Mouse (Mus musculus) gastrocnemius, postnatal 10 days (tissue): ENCODE results near the gene 9930104L06Rik. TPM values are rescaled to one million over a fixed set of nuclear protein-coding genes. Genes with fewer than 3 reads are reported as not detected.

ENCODE experiments used
- total RNA-seq, 2 experiments: library from RNA; stranded (reverse); gene quantifications; 2 replicates each; pipeline ENCODE4 v1.2.3; 2021

Gene 9930104L06Rik
- total RNA-seq, 2 experiments from 2014 or later = 7.9 to 9.2 TPM

Other genes with a start within 250 kb of the 9930104L06Rik start
- 10 to 100 TPM; 21.7 to 25.4 TPM for gene Utp11, start 243.4 kb upstream of the 9930104L06Rik start, total RNA-seq
- 10 to 100 TPM; 61.2 to 65.0 TPM for gene Fhl3, start 236.3 kb upstream of the 9930104L06Rik start, total RNA-seq
- 10 to 100 TPM; 24.2 to 25.2 TPM for gene Sf3a3, start 222.3 kb upstream of the 9930104L06Rik start, total RNA-seq
- 10 to 100 TPM in 1 of 2 experiments, 1 to 10 TPM in 1; 9.0 to 14.5 TPM for gene Inpp5b, start 195.2 kb upstream of the 9930104L06Rik start, total RNA-seq
- gene Mtf1, start 134.9 kb upstream of the 9930104L06Rik start, total RNA-seq = 10 to 100 TPM in 1 of 2 experiments, 1 to 10 TPM in 1; 8.6 to 14.0 TPM
- 10 to 100 TPM; 10.3 to 11.9 TPM for gene Yrdc, start 86.4 kb upstream of the 9930104L06Rik start, total RNA-seq
- 10 to 100 TPM; 28.7 to 29.3 TPM for gene 1110065P20Rik, start 85.9 kb upstream of the 9930104L06Rik start, total RNA-seq
- gene Maneal, start 74.9 kb upstream of the 9930104L06Rik start, total RNA-seq = under 1 TPM; 0.16 to 0.36 TPM
- under 1 TPM; 0.05 TPM for gene Epha10, start 56.1 kb upstream of the 9930104L06Rik start, total RNA-seq
- 1 to 10 TPM; 7.1 to 9.0 TPM for gene Cdca8, start 2.3 kb downstream of the 9930104L06Rik start, total RNA-seq
- gene Rspo1, start 49.4 kb downstream of the 9930104L06Rik start, total RNA-seq = under 1 TPM; 0.47 to 0.65 TPM
- 10 to 100 TPM; 38.2 to 42.6 TPM for gene Gnl2, start 79.5 kb downstream of the 9930104L06Rik start, total RNA-seq
- gene Dnali1, start 128.7 kb downstream of the 9930104L06Rik start, total RNA-seq = not detected
- gene Snip1, start 129.6 kb downstream of the 9930104L06Rik start, total RNA-seq = 1 to 10 TPM; 7.3 to 8.7 TPM
- 10 to 100 TPM in 1 of 2 experiments, 1 to 10 TPM in 1; 8.3 to 13.0 TPM for gene Meaf6, start 148.1 kb downstream of the 9930104L06Rik start, total RNA-seq
- 1 to 10 TPM; 2.0 to 2.2 TPM for gene Zc3h12a, start 190.8 kb downstream of the 9930104L06Rik start, total RNA-seq